Mouse (Mus musculus): Measurements from ENCODE around the gene Mif4gd. TPM values are rescaled to one million over a fixed set of nuclear protein-coding genes. Genes with fewer than 3 reads are reported as not detected.

Gene Mif4gd
- 57.3 and 61.6 TPM in 2 replicates for polyA plus RNA-seq (2015; fragmentation: Nextera tagmentation; extraction: Ambion mirVana)

DNA sequence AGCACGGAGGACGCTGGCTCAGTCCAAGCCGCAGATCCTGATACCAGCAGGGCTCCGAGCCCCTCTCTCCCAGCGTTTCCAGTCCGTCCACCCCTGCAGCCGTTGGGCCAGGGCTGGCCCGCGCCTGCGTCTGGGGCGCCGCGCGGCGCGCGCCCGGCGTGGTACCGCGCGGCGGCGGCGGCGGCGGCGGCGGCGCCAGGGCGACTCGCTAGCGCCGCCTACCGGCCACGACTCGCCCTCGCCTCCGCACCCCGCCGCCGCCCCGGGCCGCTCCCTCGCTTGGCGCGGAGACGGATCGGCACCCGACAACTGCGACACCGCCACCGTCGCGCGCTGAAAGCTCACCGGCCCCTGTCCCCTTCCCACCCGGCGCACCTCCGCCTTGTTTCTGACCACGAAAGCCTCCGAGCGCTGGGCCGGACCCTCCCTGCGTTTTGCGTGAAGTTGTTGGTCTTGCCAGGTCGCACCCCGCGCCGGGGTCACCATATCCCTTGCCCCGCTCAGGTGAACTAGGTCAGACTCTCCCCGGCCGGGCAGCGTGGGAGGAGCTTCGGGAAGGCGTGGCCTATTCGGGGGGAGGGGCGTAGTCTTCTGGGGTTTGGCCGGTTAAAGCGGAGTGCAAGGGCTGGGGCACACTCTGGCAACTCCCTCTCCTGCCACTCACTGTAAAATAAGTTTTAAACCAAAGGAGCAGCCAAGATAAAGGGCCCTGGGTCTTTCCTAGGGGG is at the start of gene Mif4gd:
Mif4gd (minus strand) TSS at position 560 of the 728 bp plus-strand sequence.
- no peaks in the 10 kb centered on the region for H3K27me3 ChIP-seq (ENCODE audit: insufficient read depth, low read length)
- peak within 1 kb of the TSS; percentile 77 for H3K9ac ChIP-seq (ENCODE audit: low read depth, low read length)
- peak; percentile 62 for TF ChIP-seq CTCF (IDR thresholded peaks at IDR 0.05; ENCODE audit: low read depth)
- peak within 1 kb of the TSS; percentile 83 for H3K4me2 ChIP-seq (ENCODE audit: low read length)
- peak; percentile 75 for ATAC-seq (replicated peaks; ENCODE audit: low FRiP score, low read depth)
- peaks cover 26% of the 10 kb centered on the region for H3K36me3 ChIP-seq (ENCODE audit: insufficient read depth, low read length)
- peaks cover 18% of the 10 kb centered on the region; the same call in 1 of the 2 replicates for H3K4me1 ChIP-seq (replicated peaks; ENCODE audit: insufficient read depth, low read length)
- peak; percentile 91 for DNase-seq (ENCODE audit: low spot score)
- no peaks in the 10 kb centered on the region for H3K9me3 ChIP-seq (replicated peaks; ENCODE audit: low read length)
- under 1% methylated on average over 66 of the region's 80 CpGs for WGBS
- peak within 1 kb of the TSS; percentile 98 for H3K27ac ChIP-seq
- H3K4me3 ChIP-seq (replicated peaks; ENCODE audit: low read depth, low read length) = peak within 1 kb of the TSS; percentile 71

DNA sequence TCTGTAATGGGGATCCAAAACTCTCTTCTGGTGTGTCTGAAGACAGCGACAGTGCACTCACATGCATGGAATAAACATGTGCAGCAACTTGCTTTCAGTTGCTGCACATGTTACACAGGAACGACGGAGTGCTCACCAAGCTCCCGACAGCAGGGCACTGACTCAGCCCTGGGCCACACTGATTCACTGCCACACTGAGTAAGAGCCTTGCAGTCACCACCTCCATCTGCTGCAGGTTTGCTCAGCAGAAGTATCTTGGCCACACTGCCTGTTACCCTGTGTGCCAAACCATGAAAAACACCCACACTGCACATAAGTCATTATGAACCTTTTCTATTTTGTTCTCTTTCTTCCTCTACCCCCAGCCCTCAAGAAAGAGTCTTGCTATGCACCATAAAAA is 47.6 kb upstream of the Mif4gd start:
- no peak overlapping the region for H3K9ac ChIP-seq (ENCODE audit: low read depth, low read length)
- H3K9me3 ChIP-seq (replicated peaks; ENCODE audit: low read length) = no peaks in the 10 kb centered on the region
- TF ChIP-seq CTCF (IDR thresholded peaks at IDR 0.05; ENCODE audit: low read depth) = no peak
- no peaks in the 10 kb centered on the region for H3K27me3 ChIP-seq (ENCODE audit: insufficient read depth, low read length)
- H3K4me1 ChIP-seq (replicated peaks; ENCODE audit: insufficient read depth, low read length) = no peaks in the 10 kb centered on the region
- no peak overlapping the region for H3K4me3 ChIP-seq (replicated peaks; ENCODE audit: low read depth, low read length)
- 97% methylated on average over 4 of the region's 4 CpGs for WGBS
- H3K4me2 ChIP-seq (ENCODE audit: low read length) = no peak overlapping the region
- H3K36me3 ChIP-seq (ENCODE audit: insufficient read depth, low read length) = no peaks in the 10 kb centered on the region
- DNase-seq (ENCODE audit: low spot score) = no peak
- no peak overlapping the region for H3K27ac ChIP-seq
- ATAC-seq (replicated peaks; ENCODE audit: low FRiP score, low read depth) = no peak

DNA sequence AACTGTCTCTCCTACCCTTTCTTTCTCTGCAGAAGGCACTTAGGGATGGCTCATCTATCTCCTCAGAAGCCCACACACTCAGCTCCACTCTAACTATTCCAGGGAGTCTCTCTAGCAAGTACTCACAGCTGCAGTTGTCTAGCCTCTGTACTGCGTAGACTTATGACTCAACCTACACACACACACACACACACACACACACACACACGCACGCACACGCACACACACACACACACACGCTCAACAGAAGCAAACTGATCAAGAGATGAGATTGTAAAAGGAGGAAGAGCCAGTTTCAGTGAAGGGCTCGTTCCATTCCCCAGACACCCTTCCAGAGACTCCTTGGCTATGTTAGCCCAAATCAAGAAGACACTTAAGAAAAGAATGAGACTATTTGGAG is 45.8 kb upstream of the Mif4gd start:
- Histone ChIP-seq H3K36me3 (ENCODE audit: insufficient read depth, low read length) (no peaks in the 10 kb centered on the region), H3K4me1 (replicated peaks; ENCODE audit: insufficient read depth, low read length) (no peaks in the 10 kb centered on the region), H3K4me2 (ENCODE audit: low read length) (no peak overlapping the region), H3K27me3 (ENCODE audit: insufficient read depth, low read length) (no peaks in the 10 kb centered on the region), H3K27ac (no peak overlapping the region), H3K4me3 (replicated peaks; ENCODE audit: low read depth, low read length) (no peak overlapping the region), H3K9ac (ENCODE audit: low read depth, low read length) (no peak overlapping the region), H3K9me3 (replicated peaks; ENCODE audit: low read length) (no peaks in the 10 kb centered on the region)
- 87% methylated on average over 6 of the region's 6 CpGs for WGBS
- no peak for TF ChIP-seq CTCF (IDR thresholded peaks at IDR 0.05; ENCODE audit: low read depth)
- ATAC-seq (replicated peaks; ENCODE audit: low FRiP score, low read depth) = no peak
- no peak for DNase-seq (ENCODE audit: low spot score)

DNA sequence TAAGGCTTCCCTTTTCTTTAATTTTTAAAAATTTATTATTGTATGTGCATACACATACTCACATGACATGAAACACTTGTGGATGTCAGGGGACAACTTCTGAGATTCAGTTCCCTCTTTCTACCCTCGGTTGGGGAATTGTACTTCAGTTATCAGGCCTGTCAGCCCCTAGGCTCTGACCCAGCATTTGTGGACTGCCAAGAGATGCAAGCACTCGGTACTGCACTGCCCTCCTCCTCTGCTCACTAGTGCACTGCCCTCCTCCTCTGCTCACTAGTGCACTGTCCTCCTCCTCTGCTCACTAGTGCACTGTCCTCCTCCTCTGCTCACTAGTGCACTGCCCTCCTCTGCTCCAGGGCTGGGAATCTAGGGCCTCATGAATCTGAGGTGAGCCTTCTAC is 41.4 kb upstream of the Mif4gd start:
- Histone ChIP-seq H3K4me3 (replicated peaks; ENCODE audit: low read depth, low read length) (no peak overlapping the region), H3K4me1 (replicated peaks; ENCODE audit: insufficient read depth, low read length) (no peaks in the 10 kb centered on the region), H3K9ac (ENCODE audit: low read depth, low read length) (no peak overlapping the region), H3K9me3 (replicated peaks; ENCODE audit: low read length) (no peaks in the 10 kb centered on the region), H3K36me3 (ENCODE audit: insufficient read depth, low read length) (no peaks in the 10 kb centered on the region), H3K4me2 (ENCODE audit: low read length) (no peak overlapping the region), H3K27me3 (ENCODE audit: insufficient read depth, low read length) (no peaks in the 10 kb centered on the region), H3K27ac (no peak overlapping the region)
- no peak for TF ChIP-seq CTCF (IDR thresholded peaks at IDR 0.05; ENCODE audit: low read depth)
- ATAC-seq (replicated peaks; ENCODE audit: low FRiP score, low read depth) (no peak), DNase-seq (ENCODE audit: low spot score) (no peak)
- WGBS = 55% methylated on average over 2 of the region's 2 CpGs

DNA sequence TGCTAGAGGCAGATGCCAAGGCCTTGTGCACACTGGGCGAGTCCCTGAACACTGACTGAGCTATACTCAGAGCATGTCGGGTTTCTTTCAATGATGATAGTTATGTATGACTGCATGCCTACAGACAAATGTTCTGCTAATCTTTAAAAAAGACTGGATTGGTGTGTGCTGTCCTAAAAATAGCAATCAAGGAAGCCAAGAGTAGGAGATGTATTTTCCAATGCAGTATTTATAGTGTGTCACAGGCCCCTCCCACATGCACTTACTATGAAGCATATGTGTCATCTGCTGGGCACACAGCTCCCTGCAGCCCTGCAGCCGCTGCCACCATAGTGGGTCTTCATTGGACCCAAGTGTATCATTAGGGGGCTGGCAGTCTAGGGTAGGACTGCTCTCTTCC is 40.4 kb upstream of the Mif4gd start:
- Histone ChIP-seq H3K4me3 (replicated peaks; ENCODE audit: low read depth, low read length) (no peak overlapping the region), H3K27me3 (ENCODE audit: insufficient read depth, low read length) (no peaks in the 10 kb centered on the region), H3K27ac (no peak overlapping the region), H3K4me2 (ENCODE audit: low read length) (no peak overlapping the region), H3K9me3 (replicated peaks; ENCODE audit: low read length) (no peaks in the 10 kb centered on the region), H3K9ac (ENCODE audit: low read depth, low read length) (no peak overlapping the region), H3K4me1 (replicated peaks; ENCODE audit: insufficient read depth, low read length) (no peaks in the 10 kb centered on the region), H3K36me3 (ENCODE audit: insufficient read depth, low read length) (peaks cover 4% of the 10 kb centered on the region; the same call in 1 of the 2 replicates)
- DNase-seq (ENCODE audit: low spot score) (no peak), ATAC-seq (replicated peaks; ENCODE audit: low FRiP score, low read depth) (no peak)
- 82% methylated on average over 3 of the region's 3 CpGs for WGBS
- no peak for TF ChIP-seq CTCF (IDR thresholded peaks at IDR 0.05; ENCODE audit: low read depth)

DNA sequence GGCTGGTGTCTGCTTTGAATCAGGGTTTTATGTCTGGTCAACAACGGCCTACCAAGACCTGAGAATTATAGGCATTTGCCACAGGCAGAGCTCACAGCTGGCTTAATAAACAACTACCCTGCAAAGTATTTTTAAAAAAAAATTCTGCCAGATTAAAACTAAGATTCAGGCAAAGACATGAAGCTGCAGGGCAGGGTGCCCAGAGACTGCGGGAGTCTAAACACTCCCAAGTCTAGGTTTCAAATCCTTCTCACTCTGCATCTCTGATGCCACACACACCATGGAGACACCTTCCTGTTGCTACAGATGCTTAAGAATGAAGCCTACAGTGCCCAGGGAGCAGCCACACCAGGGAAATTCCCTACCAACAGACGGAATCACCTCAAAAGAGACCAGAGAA is 38.9 kb upstream of the Mif4gd start:
- H3K36me3 ChIP-seq (ENCODE audit: insufficient read depth, low read length) = peaks cover 10% of the 10 kb centered on the region; the same call in 1 of the 2 replicates

More for the DNA sequence above, 38.9 kb upstream of the Mif4gd start:
- no peak overlapping the region for H3K9ac ChIP-seq (ENCODE audit: low read depth, low read length)
- DNase-seq (ENCODE audit: low spot score) (no peak), ATAC-seq (replicated peaks; ENCODE audit: low FRiP score, low read depth) (no peak)
- no peak overlapping the region for H3K27ac ChIP-seq
- WGBS = 77% methylated on average over 3 of the region's 3 CpGs
- H3K4me3 ChIP-seq (replicated peaks; ENCODE audit: low read depth, low read length) = no peak overlapping the region
- H3K9me3 ChIP-seq (replicated peaks; ENCODE audit: low read length) = no peaks in the 10 kb centered on the region
- no peaks in the 10 kb centered on the region for H3K4me1 ChIP-seq (replicated peaks; ENCODE audit: insufficient read depth, low read length)
- H3K27me3 ChIP-seq (ENCODE audit: insufficient read depth, low read length) = no peaks in the 10 kb centered on the region
- TF ChIP-seq CTCF (IDR thresholded peaks at IDR 0.05; ENCODE audit: low read depth) = no peak
- H3K4me2 ChIP-seq (ENCODE audit: low read length) = no peak overlapping the region
